Mouse (Mus musculus) forebrain, embryonic 11.5 days (tissue): ENCODE results near the gene Ggcx. TPM values are rescaled to one million over a fixed set of nuclear protein-coding genes. Genes with fewer than 3 reads are reported as not detected.

Experiments used
- ATAC-seq: fragments of 200-750 bp; cut with Nextera tagmentation; replicated peaks from 2 replicates; pipeline ENCODE4 v1.8.0; 2017; ENCODE audit warnings: moderate TSS enrichment; ENCODE audit not compliant: low FRiP score
- DNase-seq: peaks from one replicate; pipeline ENCODE4 v3.0.0-alpha.2; 2017; ENCODE audit warnings: low spot score
- H3K27ac ChIP-seq: fragments of 300-500 bp; sonication (generic); 2 replicates; pipeline ENCODE4 v1.5.1; 2014; ENCODE audit warnings: low read depth, low read length
- H3K27me3 ChIP-seq: fragments of 300-500 bp; sonication (generic); 2 replicates; pipeline ENCODE4 v1.6.1; 2014; ENCODE audit warnings: mild to moderate bottlenecking, low read length, mixed read lengths; ENCODE audit not compliant: control insufficient read depth, insufficient read depth
- H3K36me3 ChIP-seq: fragments of 300-500 bp; sonication (generic); 2 replicates; pipeline ENCODE4 v1.6.1; 2014; ENCODE audit warnings: mild to moderate bottlenecking, low read length, moderate library complexity, mixed read lengths; ENCODE audit not compliant: control insufficient read depth, insufficient read depth
- H3K4me1 ChIP-seq: fragments of 300-500 bp; sonication (generic); replicated peaks from 2 replicates; pipeline ENCODE4 v1.6.1; 2014; ENCODE audit warnings: low read length, mixed read lengths; ENCODE audit not compliant: control insufficient read depth, insufficient read depth
- H3K4me2 ChIP-seq: fragments of 300-500 bp; sonication (generic); 2 replicates; pipeline ENCODE4 v1.6.1; 2014; ENCODE audit warnings: low read depth, mild to moderate bottlenecking, low read length, moderate library complexity, mixed read lengths; ENCODE audit not compliant: severe bottlenecking
- H3K4me3 ChIP-seq: fragments of 300-500 bp; sonication (generic); 2 replicates; pipeline ENCODE4 v1.5.1; 2014; ENCODE audit warnings: low read depth, low read length
- H3K9ac ChIP-seq: fragments of 300-500 bp; sonication (generic); 2 replicates; pipeline ENCODE4 v1.6.1; 2014; ENCODE audit warnings: low read length
- H3K9me3 ChIP-seq: fragments of 300-500 bp; sonication (generic); 2 replicates; pipeline ENCODE4 v1.6.1; 2016; ENCODE audit warnings: low read length, mixed read lengths; ENCODE audit not compliant: control insufficient read depth
- WGBS: fragments of 180-500 bp; shearing (Covaris S2); extraction: QIAGEN DNeasy Blood & Tissue Kit; methylation state at CpG from one replicate; pipeline ENCODE4 v1.1.7; 2014; 5-methylcytosine and 5-hydroxymethylcytosine counted together
- polyA plus RNA-seq: library from polyadenylated mRNA; unstranded; fragments of >200 nt; fragmentation: Nextera tagmentation; extraction: Ambion mirVana; gene quantifications from 2 replicates; pipeline ENCODE4 v1.2.1, GENCODE M21; 2014

The Ggcx gene
- polyA plus RNA-seq, 1 experiment from 2014 or later = 13.5 TPM

GRCm38 (mm10) chr6:72428036-72428435, 13.9 kb downstream of the Ggcx start:
- peak; percentile 81 for ATAC-seq
- no peaks in the 10 kb centered on the region for H3K9me3 ChIP-seq
- H3K27me3 ChIP-seq = no peaks in the 10 kb centered on the region
- 31% methylated on average over 8 of the region's 8 CpGs for WGBS
- no peak overlapping the region for H3K9ac ChIP-seq
- H3K4me1 ChIP-seq = no peaks in the 10 kb centered on the region
- H3K4me2 ChIP-seq = no peak overlapping the region
- peak; percentile 83 for DNase-seq
- H3K36me3 ChIP-seq = peaks cover 2% of the 10 kb centered on the region; the same call in 1 of the 2 replicates
- H3K27ac ChIP-seq = no peak overlapping the region
- H3K4me3 ChIP-seq = no peak overlapping the region

GRCm38 (mm10) chr6:72429061-72429842, 15.1 kb downstream of the Ggcx start:
- Histone ChIP-seq H3K9ac (no peak overlapping the region), H3K4me3 (no peak overlapping the region), H3K4me2 (no peak overlapping the region), H3K27ac (no peak overlapping the region), H3K36me3 (peaks cover under 1% of the 10 kb centered on the region; the same call in 1 of the 2 replicates), H3K9me3 (no peaks in the 10 kb centered on the region), H3K4me1 (no peaks in the 10 kb centered on the region), H3K27me3 (no peaks in the 10 kb centered on the region)
- 92% methylated on average over 21 of the region's 21 CpGs for WGBS
- ATAC-seq (no peak), DNase-seq (no peak)

- Histone ChIP-seq H3K4me3 (no peak overlapping the region), H3K36me3 (peaks cover 7% of the 10 kb centered on the region; the same call in 1 of the 2 replicates), H3K4me2 (no peak overlapping the region), H3K9ac (no peak overlapping the region), H3K27me3 (no peaks in the 10 kb centered on the region), H3K9me3 (no peaks in the 10 kb centered on the region), H3K27ac (no peak overlapping the region), H3K4me1 (no peaks in the 10 kb centered on the region)
- DNase-seq (no peak), ATAC-seq (peak; percentile 40; the same call in 1 of the 2 replicates)
- 40% methylated on average over 5 of the region's 5 CpGs for WGBS
Observed at GRCm38 (mm10) chr6:72430989-72431921, 17.1 kb downstream of the Ggcx start.

- WGBS = 82% methylated on average over 2 of the region's 2 CpGs
- no peak for ATAC-seq
- peaks cover 10% of the 10 kb centered on the region; the same call in 1 of the 2 replicates for H3K36me3 ChIP-seq
Observed at GRCm38 (mm10) chr6:72432153-72432552, 18.0 kb downstream of the Ggcx start.

GRCm38 (mm10) chr6:72438226-72438625, 24.1 kb downstream of the Ggcx start:
- DNase-seq (no peak), ATAC-seq (no peak)
- Histone ChIP-seq H3K36me3 (peaks cover 10% of the 10 kb centered on the region; the same call in 1 of the 2 replicates), H3K4me3 (peak overlapping the region; percentile 99), H3K27ac (no peak overlapping the region), H3K4me1 (peaks cover 2% of the 10 kb centered on the region; the same call in 1 of the 2 replicates), H3K9me3 (no peaks in the 10 kb centered on the region), H3K27me3 (no peaks in the 10 kb centered on the region), H3K9ac (peak overlapping the region; percentile 100), H3K4me2 (peak overlapping the region; percentile 86)
- 2% methylated on average over 5 of the region's 5 CpGs for WGBS

More at GRCm38 (mm10) chr6:72432153-72432552, 18.0 kb downstream of the Ggcx start:
- no peak overlapping the region for H3K27ac ChIP-seq
- H3K9me3 ChIP-seq = no peaks in the 10 kb centered on the region
- H3K27me3 ChIP-seq = no peaks in the 10 kb centered on the region
- DNase-seq = no peak
- no peak overlapping the region for H3K4me2 ChIP-seq
- H3K4me3 ChIP-seq = no peak overlapping the region
- no peak overlapping the region for H3K9ac ChIP-seq
- H3K4me1 ChIP-seq = no peaks in the 10 kb centered on the region; the same call in 1 of the 2 replicates

GRCm38 (mm10) chr6:72438862-72439354, 24.8 kb downstream of the Ggcx start:
- H3K9ac ChIP-seq = peak overlapping the region; percentile 100
- peak overlapping the region; percentile 86 for H3K4me2 ChIP-seq
- peaks cover 10% of the 10 kb centered on the region; the same call in 1 of the 2 replicates for H3K36me3 ChIP-seq
- WGBS = under 1% methylated on average over 53 of the region's 57 CpGs
- DNase-seq (peak; percentile 90), ATAC-seq (peak; percentile 53)
- peaks cover 2% of the 10 kb centered on the region; the same call in 1 of the 2 replicates for H3K4me1 ChIP-seq
- no peaks in the 10 kb centered on the region for H3K27me3 ChIP-seq
- peak overlapping the region; percentile 99 for H3K4me3 ChIP-seq
- H3K27ac ChIP-seq = peak overlapping the region; percentile 96
- no peaks in the 10 kb centered on the region for H3K9me3 ChIP-seq

- Histone ChIP-seq H3K4me3 (peak within 1 kb of the TSS; percentile 99), H3K9ac (peak within 1 kb of the TSS; percentile 100), H3K27ac (peak within 1 kb of the TSS; percentile 96), H3K4me1 (peaks cover 2% of the 10 kb centered on the region; the same call in 1 of the 2 replicates), H3K9me3 (no peaks in the 10 kb centered on the region), H3K27me3 (no peaks in the 10 kb centered on the region), H3K36me3 (peaks cover 10% of the 10 kb centered on the region; the same call in 1 of the 2 replicates), H3K4me2 (peak within 1 kb of the TSS; percentile 86)
- WGBS = under 1% methylated on average over 77 of the region's 77 CpGs
- DNase-seq (peak; percentile 98), ATAC-seq (peak; percentile 90)
Observed at GRCm38 (mm10) chr6:72439355-72440185, 25.5 kb downstream of the Ggcx start, which contains the start of gene Mat2a. Gene Mat2a (minus strand): TSS chr6:72439558.
